Mouse (Mus musculus) natural killer cell, adult 2 months (primary cell): ENCODE results near the gene Gm10112.

ENCODE experiments used
- DNase-seq, 2 experiments: peaks; one replicate each; pipeline ENCODE4 v3.0.0; 2022; ENCODE audit warnings: low spot score in 2 of 2

The Gm10112 gene

DNA sequence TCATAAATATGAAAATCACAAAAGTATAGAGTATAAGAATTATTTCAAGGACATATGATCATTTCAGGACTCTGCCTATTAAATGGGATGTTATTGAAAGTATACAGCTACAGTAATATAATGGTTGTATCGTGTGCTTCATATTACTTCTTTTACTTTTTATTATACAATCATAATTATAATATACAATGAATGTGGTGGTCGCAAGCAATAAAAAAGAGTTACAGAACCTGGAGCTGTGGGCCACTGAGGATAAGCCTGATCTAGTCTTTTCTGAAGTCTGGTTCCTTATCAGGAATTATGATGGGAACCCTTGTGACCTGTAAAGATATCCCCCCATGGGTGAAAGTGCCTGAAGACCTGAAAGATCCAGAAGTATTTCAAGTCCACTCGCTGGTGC is at the start of gene Gm10112:
TSS of gene Gm10112 (plus strand) at position 301 of the 400 bp plus-strand sequence.
- DNase-seq = no peak

DNA sequence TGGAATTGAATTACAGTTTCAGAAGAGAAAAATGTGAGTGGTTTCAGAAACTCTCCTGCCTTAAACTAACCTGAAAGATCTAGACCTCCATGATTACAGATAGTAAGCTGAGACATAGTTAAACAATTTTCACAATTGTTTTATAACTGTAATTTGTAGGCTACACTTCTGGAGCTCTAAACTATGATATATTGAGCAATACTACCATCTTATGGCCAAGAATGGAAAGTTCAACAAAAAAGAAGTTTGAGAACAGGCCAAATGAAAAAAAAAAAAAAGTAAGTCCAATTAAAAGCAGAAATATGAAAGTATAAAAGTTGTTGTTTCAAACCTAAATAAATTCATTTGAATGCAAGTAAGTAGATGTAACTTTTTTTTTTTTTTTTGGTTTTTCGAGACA is 21.4 kb downstream of the Gm10112 start:
- DNase-seq = no peak

- no peak for DNase-seq
Measured at GRCm38 (mm10) chrX:111196376-111196775, 28.2 kb downstream of the Gm10112 start.

DNA sequence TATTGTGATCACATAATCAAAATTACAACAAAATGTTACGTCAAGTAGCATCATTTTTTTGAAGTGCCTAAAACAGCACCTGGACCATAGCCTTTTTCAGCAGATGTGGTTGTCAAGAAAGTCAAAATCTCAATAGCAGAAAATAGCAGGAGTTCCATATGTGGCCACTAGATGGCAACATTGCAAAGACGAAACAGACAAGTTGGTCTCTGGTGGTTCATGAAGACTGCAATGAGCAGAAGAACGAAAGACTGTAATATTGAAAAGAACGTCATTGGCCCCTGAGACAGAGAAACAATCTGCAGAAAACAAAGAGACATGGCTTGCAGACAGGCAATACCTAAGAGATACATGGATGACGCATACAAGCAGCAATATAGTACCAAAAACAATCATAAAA is 42.1 kb downstream of the Gm10112 start:
- DNase-seq = no peak
